Mouse (Mus musculus): ENCODE results near the gene Mup11.
"Not testable (repeated sequence)": the region's sequence is repeated elsewhere in the genome, so short reads cannot be mapped to it uniquely, and the experiment has no call there.

The Mup11 gene

DNA sequence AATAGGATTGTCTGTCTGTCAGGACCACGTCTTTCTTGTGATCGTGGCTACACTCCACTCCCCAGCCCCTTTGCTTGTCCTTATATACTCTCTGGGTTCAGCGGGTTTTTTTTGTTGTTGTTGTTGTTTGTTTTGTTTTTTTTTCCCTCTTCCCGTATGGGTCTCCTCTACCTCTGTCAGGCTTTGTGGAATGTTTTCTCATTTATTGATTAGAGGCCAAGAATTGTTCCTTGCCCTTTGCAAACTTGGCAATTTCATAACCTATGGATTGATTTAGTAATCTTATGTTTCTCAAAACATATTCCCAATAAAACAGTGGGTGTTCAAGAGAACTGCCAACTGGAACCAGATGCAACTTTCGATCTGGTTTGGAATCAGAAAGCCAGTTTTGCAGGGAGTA is at the start of gene Mup11:
Gene Mup11, minus strand, starts transcription at position 101 of the 400 bp plus-strand sequence.
- DNase-seq (ENCODE audit: low spot score), result not testable (repeated sequence)

Measured in yolk sac, embryonic 10.5 days (tissue).